Mouse (Mus musculus): ENCODE measurements around the gene Ndufaf2. TPM values are rescaled to one million over a fixed set of nuclear protein-coding genes. Genes with fewer than 3 reads are reported as not detected.

The Ndufaf2 gene
- total RNA-seq (2023), result 1.8 and 2.2 TPM in 2 replicates

DNA sequence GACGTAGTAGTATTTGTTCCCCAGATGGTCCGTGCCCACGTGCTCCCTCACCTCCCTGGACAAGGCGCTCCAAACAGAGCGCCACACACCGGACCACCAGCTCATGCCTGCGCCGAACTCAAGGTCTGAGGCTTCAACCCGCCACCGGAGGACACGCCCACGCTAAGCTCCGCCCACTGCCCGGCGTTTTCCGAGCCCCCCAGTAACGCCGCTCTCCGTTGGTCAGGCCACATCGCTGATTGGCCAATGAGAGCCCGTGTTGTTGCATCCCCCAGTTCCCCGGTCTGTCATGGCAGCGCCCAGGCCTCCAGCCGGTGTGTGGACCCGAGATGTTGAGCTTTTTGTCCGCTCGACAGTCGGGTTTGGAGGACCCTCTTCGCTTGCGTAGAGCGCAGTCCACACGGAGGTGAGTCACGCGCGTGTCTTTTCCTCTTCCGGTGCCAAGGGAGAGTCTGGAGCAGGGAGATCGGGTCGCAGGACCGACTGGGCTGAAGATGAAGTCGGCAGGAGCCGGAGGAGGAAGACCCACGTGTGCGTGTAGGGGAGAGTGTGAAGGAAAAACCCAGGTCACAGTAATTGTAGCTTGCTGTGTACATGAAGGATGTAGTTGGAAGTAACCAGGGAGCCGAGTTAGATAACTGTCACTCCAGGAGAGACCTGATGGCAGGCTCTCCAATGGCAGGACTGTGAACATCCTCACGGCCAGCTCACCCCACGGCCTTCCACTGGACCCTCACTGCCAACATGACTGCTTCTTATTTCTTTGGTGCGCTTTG is at the start of gene Ndufaf2, which contains the start of gene Ercc8:
Ndufaf2 (minus strand) TSS at position 159 of the 776 bp plus-strand sequence.
Ercc8 (plus strand) TSS at position 267 of the 776 bp plus-strand sequence.

DNA sequence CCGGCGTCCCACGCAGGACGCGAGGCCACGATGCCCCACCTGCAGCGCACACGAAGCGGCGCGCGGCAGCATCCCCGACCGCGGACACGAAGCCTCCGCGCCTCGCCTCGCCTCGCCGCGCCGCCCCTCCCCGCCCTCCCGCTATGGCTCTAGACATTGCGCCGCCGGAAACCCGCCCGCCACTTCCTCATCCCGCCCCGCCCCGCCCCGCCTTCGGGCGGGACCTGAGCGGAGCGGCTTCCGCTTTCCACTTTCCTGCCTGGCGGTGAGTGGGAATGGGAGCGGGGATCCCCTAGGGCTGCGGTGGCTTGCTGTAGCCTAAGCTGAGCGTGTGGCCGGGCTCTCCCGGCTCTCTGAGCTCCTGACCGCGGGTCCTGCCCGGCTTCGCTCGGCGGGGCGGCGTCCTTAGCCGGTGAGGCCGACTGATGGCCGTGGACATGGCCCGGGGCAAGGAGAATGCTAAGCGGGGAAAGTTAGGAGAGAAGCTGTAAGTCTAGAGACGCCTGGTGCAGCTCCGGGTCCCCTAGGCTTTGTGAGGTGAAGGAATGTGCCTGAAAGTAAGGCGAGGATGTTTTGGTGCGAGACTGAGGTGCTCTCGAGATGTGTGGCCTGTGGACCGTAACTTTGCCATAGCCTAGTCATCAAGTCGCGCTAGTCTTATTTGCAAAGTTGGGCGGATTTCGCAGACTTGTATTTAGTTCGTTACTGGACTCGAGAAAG is 114.0 kb downstream of the Ndufaf2 start, which contains the start of gene Smim15:
Smim15 (plus strand) TSS at position 225 of the 720 bp plus-strand sequence.

Other genes starting within 250 kb of the Ndufaf2 start
- gene Smim15, start 114.2 kb downstream of the Ndufaf2 start, total RNA-seq (2023), result 17.5 and 22.5 TPM in 2 replicates
- gene Ercc8, start 108 bp upstream of the Ndufaf2 start, total RNA-seq (2023), result 5.9 and 6.7 TPM in 2 replicates
- 7.1 and 7.6 TPM in 2 replicates for gene Elovl7, start 55.8 kb upstream of the Ndufaf2 start, total RNA-seq (2023)
- 38.8 and 47.2 TPM in 2 replicates for gene Depdc1b, start 157.7 kb upstream of the Ndufaf2 start, total RNA-seq (2023)